Mouse (Mus musculus): ENCODE results near the gene Kbtbd2. TPM values are rescaled to one million over a fixed set of nuclear protein-coding genes. Genes with fewer than 3 reads are reported as not detected.

Kbtbd2 gene
- polyA plus RNA-seq, 1 experiment, result 31.8 TPM

DNA sequence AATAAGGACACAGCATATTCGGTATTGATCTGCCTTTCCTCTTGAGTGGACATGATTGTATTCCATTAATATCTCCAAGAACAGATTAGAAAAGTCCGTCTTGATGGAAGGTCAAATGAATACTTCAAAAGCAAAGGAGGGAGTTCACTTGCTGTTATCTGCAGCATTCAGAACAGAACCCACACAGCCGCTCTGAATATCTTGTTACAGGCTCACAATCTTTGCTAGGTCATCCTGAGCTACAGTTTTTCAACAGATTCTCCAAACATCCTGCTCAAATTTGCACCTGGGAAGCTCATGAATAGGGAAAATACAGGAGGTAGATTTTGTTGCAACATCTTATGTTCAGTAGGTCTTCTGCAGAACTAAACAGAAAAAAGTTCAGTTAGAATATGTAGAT is 8.3 kb downstream of the Kbtbd2 start:
- DNase-seq (ENCODE audit: extremely low spot score in 1 of 2, low spot score in 1 of 2), result no peak

DNA sequence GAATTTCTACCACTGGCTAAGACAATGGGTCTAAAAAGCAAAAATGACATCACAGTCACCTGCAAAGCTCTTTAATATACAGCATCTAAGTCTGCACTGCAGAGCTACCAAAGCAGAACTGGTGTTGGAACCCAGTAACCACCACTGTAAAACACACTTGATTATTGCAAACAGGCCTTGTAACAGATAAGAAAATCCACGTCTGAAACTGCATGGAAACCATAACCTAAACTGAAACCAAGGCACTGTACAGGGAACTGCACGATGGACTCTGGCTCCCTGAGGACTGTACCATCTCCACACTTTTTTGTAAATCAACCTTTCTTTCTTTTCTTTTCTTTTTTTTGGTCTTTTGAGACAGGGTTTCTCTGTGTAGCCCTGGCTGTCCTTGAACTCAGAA is 9.9 kb downstream of the Kbtbd2 start:
- DNase-seq (ENCODE audit: extremely low spot score in 1 of 2, low spot score in 1 of 2), result no peak

DNA sequence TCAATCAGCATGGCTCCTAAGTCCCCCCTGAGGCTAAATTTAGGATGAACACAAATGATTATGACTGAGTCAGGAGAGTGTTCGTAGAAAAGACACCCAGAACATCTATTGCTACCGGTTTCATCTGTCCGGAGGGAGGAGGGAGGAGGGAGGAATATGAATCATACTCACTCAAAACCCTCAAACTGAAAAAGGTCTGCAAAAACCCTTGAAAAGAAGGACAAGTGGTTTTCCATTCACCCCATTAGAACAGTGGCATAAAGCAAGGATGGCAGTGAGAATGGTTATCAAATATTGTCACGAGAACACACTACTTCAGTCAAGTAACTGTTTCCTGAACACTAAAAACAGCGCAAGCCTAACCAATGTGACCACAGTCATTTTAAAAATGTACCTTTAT is 12.5 kb downstream of the Kbtbd2 start:
- no peak for DNase-seq (ENCODE audit: extremely low spot score in 1 of 2, low spot score in 1 of 2)

DNA sequence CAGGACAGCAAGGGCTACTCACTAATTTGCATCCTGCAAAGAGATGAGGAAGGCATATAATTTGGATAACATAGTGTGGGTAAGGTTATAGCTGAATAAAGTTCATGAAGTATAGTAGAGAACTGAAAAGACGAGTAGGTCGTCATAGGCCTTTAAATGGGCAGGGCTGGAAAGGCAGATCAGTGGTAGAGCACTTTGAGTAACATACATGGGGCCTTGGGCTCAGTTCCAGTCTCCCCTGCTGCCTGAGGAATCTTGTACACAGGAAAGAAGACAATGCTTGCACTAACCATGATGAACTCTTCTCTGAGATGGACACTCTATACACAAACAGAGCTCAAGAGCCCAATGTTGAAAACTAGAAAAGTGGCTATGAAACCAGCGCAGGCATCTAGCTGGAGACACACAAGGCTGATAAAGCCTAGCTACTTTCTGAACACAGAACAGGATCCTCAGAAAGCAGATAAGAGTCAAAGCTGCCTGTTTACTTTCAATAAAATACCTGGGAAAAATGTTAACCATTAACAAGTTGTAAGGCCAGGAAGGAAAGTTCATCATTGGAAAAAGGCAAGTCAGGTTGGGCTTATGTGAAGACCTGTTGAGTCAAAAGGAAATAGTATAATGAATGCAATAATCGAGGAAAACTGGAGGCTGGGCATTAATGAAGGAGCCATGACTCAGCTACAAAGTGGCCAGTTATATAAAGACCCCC is 13.9 kb downstream of the Kbtbd2 start:
- DNase-seq (ENCODE audit: extremely low spot score in 1 of 2, low spot score in 1 of 2), result no peak

DNA sequence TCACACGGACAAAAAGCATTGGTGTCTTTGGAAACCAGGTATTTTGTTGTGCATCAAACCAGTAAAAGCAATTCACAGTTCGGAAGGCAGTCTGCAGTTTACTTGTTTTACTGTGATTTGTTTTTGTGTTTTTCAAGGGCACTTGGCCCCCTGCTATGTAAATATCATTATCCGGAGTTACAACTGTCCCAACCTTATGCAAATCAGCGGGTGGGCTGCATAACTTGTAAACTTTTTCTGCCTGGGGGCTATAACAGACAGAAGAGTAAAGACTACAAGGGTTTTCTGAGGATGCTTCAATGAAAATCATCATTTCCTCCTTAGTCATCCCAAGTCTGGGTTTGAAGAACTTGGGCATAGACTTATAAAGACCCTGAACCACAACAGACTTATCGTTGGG is 18.0 kb downstream of the Kbtbd2 start:
- no peak for DNase-seq (ENCODE audit: extremely low spot score in 1 of 2, low spot score in 1 of 2)

DNA sequence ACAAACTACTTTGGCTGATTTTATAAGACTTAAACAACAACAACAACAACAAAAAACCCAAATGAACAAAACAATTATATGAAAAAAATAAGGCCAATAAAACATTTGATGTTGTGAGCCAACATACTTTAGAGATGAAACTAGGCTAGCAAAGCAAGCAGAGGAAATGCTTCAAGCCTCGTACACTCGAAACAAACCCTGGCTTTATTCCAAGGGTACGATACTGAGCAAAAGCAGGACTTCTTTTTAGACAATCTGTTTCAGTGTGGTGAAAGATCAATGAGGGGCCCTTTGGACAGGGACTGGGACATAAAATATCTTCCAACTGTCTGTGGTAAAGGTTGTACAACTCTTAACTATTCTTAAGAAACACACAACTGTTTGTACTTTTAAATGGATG is 21.8 kb downstream of the Kbtbd2 start:
- no peak for DNase-seq (ENCODE audit: extremely low spot score in 1 of 2, low spot score in 1 of 2)

DNA sequence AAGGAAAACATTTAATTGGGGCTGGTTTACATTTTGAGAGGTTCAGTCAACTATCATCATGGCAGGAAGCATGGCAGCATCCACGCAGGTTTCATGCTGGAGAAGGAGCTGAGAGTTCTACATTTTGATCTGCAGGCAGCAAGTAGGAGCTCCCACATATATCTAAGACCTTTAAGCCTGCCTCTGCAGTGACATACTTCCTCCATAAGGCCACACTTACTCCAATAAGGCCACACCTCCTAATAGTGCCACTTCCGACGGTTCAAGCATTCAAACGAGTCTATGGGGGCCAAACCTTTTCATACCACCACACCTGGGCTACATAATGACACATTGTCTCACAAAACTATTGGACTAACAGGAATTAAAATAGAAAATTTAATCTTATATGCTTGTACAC is 31.9 kb downstream of the Kbtbd2 start:
- no peak for DNase-seq (ENCODE audit: extremely low spot score in 1 of 2, low spot score in 1 of 2)

DNA sequence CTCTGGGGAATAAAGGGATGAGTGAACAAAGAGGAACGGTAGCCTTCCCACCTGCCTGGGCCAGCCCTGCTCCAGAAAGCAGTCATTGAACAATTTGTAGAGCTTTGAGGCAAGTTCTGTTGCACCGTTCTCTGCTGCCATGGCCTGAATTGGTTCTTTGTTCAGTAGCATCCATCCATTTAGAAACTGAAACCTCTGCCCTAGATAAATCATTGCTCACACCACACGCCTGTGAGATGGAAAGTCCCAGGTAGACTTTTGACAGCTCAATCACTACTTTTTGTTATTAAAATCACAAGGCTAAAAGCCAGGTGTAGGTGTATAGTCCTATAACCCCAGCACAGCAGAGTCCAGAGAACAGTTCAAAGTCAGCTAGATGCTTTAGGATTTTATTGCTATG is 32.3 kb downstream of the Kbtbd2 start:
- DNase-seq (ENCODE audit: extremely low spot score in 1 of 2, low spot score in 1 of 2), result no peak

DNA sequence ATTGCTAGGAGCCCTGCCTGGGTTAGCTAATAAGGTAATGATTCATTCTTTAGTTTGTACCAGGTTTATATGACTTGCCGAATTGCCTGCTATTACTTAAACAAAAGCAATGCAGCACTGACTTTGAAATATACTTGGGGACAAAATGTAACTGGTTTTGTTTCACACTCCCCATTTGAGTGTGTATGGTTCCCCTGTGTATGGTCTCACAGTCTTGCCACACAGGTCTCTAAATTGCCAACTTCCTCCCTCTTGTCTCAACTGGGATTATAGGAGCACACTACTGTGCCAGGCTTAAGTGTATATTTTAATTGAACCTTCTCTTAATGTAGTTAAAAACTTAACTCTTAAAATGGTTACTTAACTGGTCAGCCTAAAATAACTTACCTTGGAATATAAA is 38.3 kb downstream of the Kbtbd2 start:
- no peak for DNase-seq (ENCODE audit: extremely low spot score in 1 of 2, low spot score in 1 of 2)

DNA sequence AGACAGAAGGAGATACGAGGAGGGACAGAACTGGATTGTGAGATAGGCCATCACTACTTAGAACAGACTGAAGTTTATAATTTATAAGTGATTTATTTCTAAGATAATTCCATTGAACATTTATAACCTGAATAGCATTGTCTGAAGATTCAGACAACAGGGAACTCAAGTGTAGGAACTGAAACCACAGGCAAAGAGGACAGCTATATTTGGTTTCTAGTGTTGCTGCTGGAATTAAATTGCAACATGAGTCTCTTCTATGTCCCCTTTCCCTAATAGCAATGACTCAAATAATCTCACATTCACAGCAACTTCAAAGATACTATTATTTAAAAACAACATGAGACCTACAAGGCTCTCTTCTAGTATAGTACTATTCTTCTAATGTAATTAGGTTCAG is 41.5 kb downstream of the Kbtbd2 start:
- DNase-seq (ENCODE audit: extremely low spot score in 1 of 2, low spot score in 1 of 2), result no peak

DNA sequence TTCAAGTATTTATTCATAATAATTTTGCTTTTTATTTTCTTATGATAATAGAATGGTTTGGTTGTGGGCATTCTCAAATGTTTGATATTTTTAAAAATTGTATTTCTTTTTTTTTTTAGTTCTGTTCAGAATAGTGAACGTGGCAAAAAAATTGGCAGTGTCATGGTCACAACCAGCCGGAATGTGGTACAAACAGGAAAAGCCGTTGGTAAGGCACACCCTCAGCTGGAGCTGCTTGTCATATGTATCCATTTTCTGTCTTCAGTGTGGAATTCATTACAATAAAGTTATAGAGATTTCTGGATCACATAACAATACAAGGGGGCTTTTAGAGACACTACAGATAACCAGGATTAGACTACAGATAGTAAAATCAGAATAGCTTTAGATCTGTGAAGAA is 43.9 kb downstream of the Kbtbd2 start:
- DNase-seq (ENCODE audit: extremely low spot score in 1 of 2, low spot score in 1 of 2), result no peak

DNA sequence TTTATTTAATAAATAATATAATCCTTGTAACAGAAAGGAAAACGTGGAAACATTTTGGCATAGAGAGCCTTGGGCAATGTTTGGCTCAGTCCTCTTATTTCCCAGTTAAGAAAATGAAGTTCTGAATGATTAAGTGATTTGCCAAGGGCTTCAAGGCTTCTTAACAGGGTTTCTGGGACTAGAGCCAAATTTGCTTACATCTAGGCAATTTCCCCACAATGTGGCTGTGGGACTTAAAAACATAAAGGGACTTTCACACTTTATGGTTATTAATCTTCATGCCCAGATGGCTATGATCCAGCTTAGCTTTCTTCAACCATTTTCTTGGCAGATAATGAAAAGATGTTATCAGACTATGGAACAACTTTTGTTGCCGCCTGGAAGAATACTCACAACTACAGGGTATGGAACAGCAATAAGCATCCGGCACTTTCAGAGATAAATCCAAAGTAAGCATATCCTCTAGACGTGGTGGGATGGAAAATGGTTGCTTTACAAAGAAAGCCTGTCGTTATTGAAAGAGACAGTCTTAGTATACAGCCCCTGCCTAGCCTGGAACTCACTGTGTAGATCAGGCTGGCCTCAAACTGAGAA is 51.6 kb downstream of the Kbtbd2 start:
- no peak for DNase-seq (ENCODE audit: extremely low spot score in 1 of 2, low spot score in 1 of 2)

DNA sequence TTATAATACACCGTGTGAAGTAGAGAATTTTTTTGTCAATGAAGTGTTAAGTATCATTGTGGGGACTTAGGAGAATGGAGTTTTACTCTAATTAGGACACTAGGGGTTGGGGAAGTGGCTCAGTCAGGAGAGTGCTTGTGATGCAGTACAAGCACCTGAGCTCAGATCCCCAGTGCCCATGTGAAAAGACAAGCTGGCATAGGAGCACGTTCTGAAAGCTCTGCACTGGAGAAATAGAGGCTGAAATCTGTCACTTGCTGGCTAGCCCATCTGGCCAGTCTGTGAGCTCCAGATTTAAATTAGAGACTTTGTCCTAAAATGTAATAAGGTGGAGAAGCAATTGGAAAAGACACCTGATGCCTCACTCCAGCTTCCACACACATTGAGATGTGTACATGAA is 65.1 kb downstream of the Kbtbd2 start:
- DNase-seq (ENCODE audit: extremely low spot score in 1 of 2, low spot score in 1 of 2), result no peak

Other genes starting within 250 kb of the Kbtbd2 start
- gene Pde1c, start 228.7 kb downstream of the Kbtbd2 start, polyA plus RNA-seq (2012; rRNA removed), result 8.3 and 8.4 TPM in 2 replicates
- gene Lsm5, start 93.1 kb downstream of the Kbtbd2 start, polyA plus RNA-seq (2012; rRNA removed), result 27.6 and 29.5 TPM in 2 replicates
- 21.3 and 23.4 TPM in 2 replicates for gene Avl9, start 82.9 kb downstream of the Kbtbd2 start, polyA plus RNA-seq (2012; rRNA removed)
- 29.6 and 31.0 TPM in 2 replicates for gene Fkbp9, start 34.2 kb upstream of the Kbtbd2 start, polyA plus RNA-seq (2012; rRNA removed)
- gene Nt5c3, start 126.1 kb upstream of the Kbtbd2 start, polyA plus RNA-seq (2012; rRNA removed), result 44.5 and 52.0 TPM in 2 replicates
- gene Vmn1r4, start 126.2 kb upstream of the Kbtbd2 start, polyA plus RNA-seq (2012; rRNA removed), result 0.28 and 0.34 TPM in 2 replicates
- not detected in 2 replicates for gene Vmn1r5, start 172.5 kb upstream of the Kbtbd2 start, polyA plus RNA-seq (2012; rRNA removed)
- not detected in 2 replicates for gene Vmn1r6, start 199.4 kb upstream of the Kbtbd2 start, polyA plus RNA-seq (2012; rRNA removed)
- gene Vmn1r7, start 227.5 kb upstream of the Kbtbd2 start, polyA plus RNA-seq (2012; rRNA removed), result not detected in 2 replicates
- not detected in 2 replicates for gene Vmn1r8, start 234.5 kb upstream of the Kbtbd2 start, polyA plus RNA-seq (2012; rRNA removed)